Mouse (Mus musculus): ENCODE measurements around the gene Iars2.

The Iars2 gene

DNA sequence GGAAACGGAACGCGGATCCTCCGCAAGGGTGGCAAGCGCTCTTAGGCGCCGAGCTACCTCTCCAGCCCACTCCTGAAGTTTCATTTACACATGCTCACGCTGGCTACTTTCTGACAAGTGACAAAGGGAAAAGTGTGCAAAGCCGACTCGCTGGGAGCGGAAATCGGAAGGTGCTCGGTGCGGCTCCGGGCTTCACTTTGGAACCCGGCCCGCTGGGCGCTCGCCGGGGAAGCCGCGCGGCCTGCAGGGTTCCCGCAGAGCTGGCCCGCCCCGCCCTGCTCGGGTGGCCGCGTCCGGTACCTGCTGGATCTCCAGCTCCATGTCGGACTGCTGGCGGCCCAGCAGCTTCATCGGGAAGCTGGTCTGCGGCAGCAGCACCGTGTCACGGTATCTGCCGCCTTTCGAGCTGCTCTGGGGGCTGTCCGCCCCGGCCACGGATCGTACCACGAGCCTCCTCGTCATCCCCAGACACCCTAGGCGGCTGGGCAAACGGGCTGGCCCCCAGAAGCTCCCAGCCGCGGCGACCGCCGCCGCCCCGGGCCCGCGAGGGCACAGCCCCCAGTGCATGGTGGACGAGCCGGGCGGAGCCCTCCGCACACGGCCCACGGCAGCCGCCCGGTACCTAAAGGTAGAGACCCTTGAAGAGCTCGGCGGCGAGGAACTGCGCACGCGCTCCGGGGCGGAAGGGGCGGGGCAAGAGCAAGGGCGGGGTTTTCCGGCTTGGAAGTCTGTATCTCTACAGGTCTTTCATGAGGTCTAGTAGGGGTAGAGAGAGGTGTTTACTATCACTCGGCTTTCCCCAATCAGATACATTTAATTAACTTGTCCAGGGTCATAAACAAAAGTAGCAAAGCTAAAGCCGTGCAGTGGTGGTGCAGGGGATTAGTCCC lies at the start of gene Iars2:
Gene Iars2 (minus strand): TSS at position 676 of the 890 bp plus-strand sequence.
- DNase-seq (ENCODE audit: low spot score): peak; percentile 91

DNA sequence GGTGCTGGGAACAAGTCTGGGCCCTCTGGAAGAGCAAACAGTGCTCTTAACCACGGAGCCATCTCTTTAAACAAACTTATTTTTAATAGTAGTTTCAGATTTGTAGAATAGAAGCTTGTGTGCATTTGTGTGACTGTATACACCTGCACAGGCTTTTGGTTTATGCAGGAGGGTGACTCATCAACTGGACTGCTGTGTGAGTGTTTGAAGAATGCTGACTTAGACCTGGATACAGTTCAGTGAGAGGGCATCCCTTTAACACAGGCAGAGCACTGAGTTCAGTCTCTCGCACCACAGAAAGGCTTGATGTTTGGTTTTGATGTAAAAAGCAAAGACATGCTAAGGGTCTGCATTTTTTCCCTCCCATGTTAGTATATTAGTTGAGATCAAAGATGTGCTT lies 48.2 kb upstream of the Iars2 start:
- no peak for DNase-seq (ENCODE audit: low spot score)

DNA sequence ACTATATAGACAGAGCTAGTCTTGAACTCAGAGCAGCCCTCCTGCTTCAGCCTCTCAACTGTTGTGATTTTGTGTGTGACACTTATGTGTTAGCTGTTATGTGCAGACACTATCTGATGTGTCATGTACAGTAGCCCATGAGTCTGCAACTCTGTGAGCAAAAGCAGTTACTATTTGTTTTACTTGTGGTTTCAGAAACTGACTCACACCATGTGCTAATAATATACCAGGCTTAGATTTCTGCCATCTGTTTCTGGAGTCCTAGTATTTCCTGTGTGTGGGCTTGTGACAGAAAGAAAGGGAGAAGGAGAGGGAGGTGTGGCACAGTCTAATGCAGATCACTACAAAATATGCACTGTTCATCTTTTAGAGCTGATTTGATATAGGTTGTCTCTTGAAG lies 47.2 kb upstream of the Iars2 start:
- DNase-seq (ENCODE audit: low spot score): no peak

DNA sequence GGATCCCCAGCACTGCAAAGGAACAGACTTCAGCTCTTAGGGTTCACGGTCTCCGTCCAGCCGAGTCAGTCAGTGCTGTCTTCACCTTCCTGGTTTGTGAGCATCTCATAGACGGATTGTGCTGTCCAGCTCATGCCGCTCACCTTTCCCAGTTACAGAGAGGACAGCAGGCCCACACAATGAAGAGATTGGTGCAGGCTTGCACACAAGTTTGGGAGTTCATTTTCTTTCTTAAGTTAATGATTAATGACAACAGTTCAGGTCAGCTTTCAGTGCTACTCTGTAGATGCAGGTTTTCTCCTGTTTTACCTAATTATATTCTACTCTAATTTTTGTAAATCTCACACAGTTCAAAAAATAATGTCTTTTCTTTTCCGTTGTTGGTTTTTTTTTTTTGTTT lies 40.8 kb upstream of the Iars2 start:
- no peak for DNase-seq (ENCODE audit: low spot score)

DNA sequence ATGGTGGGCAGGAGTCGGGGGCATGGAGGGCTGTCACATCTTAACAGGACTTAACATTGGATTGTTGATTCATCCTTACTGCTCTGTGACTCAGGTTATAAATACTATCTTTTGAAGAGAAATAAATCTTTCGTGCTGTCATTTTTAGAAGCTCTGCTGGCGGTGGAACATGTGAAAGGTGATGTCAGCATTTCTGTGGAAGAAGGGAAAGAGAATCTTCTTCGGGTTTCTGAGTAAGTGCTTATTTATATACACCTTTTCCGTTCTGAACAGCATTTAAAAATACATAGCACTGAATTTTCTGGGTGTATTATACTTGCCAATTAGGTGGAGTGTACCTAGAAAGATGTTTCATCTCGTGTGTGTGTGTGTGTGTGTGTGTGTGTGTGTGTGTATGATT lies 38.2 kb upstream of the Iars2 start:
- DNase-seq (ENCODE audit: low spot score): no peak

DNA sequence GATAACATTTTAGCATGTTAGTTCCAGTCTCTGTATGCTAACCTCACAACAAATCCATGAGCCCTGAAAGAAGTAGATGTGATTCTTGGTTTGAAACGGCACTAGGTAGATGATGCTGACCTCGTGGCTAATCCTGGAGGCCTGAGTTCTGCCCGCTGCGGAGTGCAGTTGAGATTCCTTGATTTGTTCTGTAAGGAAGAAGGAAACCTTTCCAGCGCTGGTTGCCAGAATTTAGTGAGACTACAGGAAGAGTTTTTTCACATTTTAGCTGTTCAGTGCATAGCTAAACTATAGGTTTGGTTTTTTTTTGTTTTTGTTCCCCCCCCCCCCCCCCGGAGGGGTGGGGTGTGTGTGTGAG lies 35.0 kb upstream of the Iars2 start:
- DNase-seq (ENCODE audit: low spot score): no peak

DNA sequence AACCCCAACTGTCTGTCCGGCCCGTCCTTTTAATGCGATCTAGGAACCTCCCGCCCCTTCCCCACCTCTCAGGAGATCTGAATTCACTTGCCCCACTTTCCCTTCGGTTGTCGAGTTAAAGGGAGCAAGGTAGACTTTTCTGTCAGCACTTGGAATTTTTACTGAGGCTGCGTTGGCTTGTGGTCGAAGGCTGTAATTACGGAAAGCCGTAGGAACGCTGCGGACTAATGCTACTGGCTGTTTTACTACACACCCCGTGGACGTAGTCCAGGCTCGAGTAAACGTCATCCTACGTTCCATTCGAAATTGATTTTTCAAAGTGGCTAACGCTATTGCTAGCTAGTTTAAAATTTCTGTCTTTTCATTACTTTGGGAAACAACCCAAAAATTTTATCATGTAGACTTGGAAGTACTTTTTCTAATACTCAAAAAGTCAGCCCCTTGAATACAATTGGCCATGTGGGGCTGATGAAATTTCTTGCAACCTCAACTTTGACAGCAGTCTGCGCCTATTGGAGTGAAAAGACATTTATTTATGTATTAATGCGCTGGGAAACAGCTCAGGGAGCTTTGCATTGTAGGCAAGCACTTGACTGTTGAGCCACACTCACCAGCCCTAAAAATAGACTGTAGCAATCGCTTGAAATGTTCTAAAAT lies 34.5 kb upstream of the Iars2 start:
- peak; percentile 86 for DNase-seq (ENCODE audit: low spot score)

DNA sequence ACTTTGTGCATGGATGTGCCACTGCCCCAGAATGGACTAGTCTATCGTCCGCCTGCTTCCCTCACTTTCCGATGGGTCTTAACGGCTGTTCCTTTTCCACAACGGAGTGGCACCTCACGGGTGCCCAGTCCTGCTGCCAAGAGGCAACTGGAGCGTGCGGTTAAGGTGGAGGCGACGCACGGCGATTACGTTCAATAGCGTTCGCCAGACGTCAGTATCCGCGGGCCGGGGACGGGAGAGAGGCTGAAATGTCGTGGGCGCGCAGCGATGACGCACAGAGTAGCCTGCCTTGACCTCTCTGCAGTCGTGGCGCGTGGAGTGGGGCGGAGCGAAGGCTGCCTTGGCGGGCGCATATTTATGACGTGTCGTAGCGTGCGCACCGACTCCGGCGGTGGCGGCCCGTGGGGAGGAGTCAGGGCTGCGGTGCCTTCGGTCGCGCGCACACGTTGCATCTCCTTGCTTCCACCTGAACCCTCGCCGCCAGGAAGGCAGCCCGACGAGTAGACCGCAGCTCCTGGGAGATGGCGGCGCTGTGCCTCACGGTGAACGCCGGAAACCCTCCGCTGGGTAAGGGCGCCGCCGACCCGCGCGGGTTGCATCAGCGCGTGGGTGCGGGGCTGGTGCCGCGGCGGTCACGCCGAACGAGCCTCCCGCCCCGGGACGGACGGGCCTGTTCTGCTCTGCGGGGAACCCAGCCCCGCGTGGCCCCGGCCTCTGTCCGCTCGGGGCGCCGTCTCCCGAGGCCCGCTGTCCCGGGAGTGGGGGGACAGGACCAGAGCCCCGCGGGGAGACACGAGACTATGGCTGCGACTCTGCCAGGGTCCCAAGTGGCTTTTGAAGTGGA lies 33.7 kb upstream of the Iars2 start, which contains the start of gene Eprs:
Gene Eprs (plus strand): TSS at position 368 of the 844 bp plus-strand sequence.
- DNase-seq (ENCODE audit: low spot score): peak; percentile 99

DNA sequence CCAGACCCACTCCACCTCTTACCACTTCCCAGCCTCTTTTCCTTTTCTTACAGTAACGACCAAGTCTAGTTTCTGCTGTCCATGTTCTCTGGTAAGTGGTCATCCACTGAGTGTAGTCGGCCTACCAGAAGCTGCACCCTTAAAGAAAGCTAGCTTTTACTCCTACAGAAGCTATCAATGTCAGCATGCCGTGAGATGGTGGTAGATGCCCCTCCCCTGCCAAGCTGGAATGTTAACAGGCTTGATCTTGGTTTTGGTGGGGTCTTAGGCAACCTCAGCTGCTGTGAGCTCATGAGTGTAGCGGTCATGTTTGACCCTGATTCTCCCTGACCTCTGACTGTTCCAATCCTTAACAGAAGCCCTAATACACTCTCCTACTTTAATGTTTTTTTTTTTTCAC lies 29.0 kb upstream of the Iars2 start:
- DNase-seq (ENCODE audit: low spot score): no peak

DNA sequence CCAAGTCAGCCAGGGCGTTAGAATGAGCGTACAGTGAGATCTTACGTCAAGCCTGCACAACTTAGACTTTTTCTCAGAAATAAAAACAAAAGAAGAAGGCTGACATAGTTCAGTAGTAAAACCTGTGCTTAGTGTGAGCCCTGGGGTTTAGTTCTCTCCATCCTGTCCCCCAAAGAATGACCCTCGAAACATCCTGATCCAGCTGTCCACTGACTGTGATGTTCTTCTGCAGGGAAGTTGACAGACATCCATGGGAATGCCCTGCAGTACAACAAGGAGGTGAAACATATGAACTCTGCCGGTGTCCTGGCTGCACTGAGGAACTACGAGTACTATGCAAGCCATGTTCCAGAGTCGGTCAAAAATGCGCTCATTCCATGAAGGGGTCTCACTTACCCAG lies 27.1 kb upstream of the Iars2 start:
- no peak for DNase-seq (ENCODE audit: low spot score)

DNA sequence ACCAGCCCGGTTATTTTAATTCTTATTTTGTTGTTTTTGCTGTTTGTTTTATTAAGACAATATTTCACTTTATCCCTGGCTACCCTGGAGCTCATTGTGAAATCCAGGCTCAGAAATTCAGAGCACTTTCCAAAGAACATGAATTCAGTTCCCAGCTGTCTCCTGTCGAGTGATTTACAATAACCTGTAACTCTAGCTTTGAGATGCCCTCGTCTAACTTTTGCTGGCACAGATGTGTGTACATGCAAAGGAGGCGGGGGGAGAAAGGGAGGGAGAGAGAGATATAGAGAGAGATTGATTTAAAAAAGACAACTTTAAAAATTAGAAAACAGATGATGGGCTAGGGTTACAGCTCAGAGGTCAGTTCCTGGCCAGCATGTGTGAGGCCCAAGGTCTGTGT lies 25.5 kb upstream of the Iars2 start:
- DNase-seq (ENCODE audit: low spot score): no peak

DNA sequence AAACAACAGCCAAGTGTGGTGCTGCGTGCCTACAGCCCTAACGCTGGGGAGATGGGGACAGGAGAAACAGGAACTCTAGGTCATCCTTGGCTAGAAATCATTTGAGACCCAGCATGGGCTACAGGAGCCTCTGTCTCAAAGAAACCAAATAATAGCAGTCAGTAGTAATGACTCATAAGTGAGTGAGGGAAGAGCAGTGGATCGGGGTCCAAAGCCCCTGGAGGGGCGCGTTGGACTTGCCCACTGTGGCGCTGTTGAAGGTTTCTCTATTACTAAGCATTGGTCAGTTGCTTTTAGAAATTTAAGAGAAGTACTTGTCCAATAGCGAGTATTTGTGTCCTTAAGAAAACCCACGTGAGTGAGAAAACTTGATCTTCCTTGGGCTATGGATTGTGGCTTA lies 24.2 kb upstream of the Iars2 start:
- DNase-seq (ENCODE audit: low spot score): no peak

DNA sequence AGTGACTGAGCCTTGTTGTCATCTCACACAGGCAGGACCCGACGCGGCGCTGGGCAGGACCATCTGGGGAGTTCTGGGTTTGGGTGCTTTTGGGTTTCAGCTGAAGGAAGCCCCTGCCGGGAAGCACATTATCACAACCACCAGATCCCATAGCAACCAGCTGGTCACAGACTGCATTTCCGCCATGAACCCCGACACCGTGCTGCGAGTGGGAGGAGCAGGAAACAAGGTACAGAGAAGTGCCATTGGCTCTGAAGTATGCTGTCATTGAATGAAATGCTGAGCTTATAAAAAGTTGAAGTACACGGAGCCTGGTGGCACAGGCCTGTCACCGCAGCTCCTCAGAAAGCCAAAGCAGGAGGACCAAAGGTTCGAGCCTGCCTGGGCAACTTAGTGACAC lies 23.0 kb upstream of the Iars2 start:
- DNase-seq (ENCODE audit: low spot score): no peak

DNA sequence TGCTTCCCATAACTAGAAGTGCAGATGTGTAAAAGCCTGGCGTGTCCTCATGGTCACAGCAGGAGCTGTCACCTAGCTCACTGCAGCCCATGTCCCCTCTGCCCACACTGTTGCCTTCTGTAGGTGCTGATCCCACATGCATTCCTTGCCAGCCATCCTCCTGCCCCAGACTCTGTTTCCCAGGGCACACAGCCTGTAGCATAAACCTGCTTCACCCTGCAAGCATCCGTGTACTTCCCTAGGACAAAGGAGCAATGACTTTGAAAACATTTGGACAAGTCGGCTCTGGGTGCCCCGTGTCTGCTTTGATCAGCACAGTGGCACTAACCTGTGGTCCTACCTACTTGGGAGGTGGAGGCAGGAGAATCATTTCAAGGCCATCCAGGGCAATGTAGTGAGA lies 21.4 kb upstream of the Iars2 start:
- DNase-seq (ENCODE audit: low spot score): no peak

DNA sequence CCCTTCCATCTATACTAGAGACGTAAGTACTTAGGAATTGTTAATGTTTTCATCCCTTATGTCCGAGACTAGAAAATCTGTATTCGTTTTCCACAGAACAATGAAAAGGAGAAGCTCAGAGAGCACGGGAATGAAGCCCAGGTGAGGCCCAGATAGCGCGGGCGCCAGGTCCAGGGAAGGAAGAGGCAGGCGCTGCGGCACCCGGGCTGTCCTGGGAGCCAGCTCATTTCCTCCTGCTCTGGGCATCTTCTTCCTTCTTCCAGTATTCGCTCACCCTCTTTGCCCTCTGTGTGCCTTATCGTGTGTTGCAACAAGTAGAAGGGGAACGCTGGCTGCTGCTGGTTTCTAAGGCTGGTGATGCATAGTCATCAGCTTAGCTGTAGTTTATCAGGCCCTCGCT lies 20.5 kb upstream of the Iars2 start:
- DNase-seq (ENCODE audit: low spot score): no peak

DNA sequence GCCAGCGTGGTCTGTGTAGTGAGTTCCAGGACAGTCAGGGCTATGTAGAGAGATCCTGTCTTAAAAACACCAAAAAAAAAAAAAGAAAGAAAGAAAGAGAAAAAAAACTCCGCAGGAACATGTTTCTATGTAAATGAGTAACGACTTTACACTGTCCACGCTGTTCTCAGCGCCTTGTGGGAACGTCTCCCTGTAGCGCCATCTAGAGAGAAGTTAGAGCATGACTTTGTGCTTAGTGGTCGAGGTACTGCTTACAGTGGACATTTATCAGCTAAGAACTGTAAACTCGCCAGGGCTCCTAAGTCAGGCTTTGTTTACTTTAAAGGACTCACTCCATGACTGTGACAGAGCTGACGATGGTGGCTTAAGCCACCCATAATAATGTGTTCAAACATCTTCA lies 17.0 kb upstream of the Iars2 start:
- DNase-seq (ENCODE audit: low spot score): no peak

DNA sequence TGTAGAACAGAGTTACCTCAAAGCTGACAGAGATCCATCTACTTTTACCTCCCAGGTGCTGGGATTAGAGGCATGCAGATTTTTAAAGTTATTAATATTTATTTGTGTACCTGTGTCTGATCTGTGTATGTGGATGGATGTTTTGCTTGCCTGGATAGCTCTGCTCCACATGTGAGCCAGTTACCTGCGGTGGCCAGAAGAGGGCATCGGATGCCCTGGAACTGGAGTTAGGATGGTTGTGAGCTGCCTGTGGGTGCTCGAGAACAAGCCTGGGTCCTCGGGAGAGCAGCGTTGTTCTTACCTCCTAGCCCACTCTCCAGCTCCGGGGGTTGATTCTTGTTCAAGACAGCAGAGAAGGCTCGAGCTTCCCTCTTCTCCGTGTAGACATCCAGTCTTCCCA lies 14.2 kb upstream of the Iars2 start:
- DNase-seq (ENCODE audit: low spot score): no peak

DNA sequence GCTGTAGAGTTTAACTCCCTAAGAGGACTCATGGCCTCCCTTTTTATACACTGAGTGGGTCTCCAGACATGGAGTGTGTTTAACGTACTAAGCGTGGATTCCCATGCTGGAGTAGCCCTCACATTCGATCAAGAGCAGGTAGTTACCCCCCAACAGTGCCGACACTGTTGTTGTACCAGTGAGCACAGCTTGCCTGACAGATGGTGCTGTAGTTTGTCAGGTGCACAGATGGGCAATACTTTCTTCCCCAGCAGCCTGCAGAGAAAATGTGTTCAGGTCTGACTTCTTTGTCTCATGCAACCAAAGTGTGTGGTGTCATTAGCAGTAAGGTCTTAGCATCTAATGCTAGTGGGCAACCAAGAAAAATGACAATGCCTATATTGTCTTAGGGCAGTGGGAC lies 13.2 kb upstream of the Iars2 start:
- no peak for DNase-seq (ENCODE audit: low spot score)

DNA sequence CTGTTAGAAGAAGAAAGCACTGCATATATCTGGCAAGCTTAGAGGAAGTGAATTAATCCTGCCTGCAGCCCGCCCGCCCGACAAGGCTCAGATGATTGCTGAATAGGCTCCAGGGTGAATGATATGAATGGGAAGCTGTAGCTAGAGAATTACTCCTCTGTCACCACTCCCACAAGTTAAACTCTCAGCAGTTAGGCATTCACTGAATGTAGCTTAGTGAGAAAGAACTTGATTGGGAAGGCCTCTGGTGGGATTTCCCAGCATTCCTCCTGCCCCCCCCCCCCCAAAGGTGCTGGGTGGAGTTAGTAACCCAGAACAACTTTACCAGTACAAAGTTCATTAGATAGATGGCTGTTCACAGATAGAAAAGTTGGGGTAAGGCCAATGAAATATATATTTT lies 7.3 kb upstream of the Iars2 start:
- no peak for DNase-seq (ENCODE audit: low spot score)

DNA sequence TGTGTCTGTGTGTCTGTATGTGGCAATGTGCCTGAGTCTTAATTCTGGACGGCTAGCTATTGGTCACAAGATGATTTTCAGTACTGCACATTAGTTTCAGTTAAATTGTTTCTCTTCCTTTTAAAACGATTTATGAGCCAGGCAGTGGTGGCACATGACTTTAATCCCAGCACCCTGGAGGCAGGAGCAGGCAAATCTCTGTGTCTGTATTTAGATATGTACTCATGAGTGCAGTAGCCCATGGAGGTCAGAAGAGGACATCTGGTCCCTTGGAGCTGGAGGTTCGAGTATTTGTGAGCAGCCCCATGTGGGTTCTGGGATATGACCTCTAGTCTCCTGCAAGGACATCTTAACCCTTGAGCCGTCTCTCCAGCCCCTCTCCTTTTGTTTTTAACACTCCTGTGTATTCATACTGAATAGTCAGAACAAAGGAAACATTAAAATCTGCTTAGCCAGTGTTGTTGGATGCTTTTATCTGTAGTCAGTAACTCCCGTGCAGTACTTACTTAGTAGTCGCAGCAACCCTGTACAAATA lies 6.1 kb upstream of the Iars2 start:
- DNase-seq (ENCODE audit: low spot score): no peak

DNA sequence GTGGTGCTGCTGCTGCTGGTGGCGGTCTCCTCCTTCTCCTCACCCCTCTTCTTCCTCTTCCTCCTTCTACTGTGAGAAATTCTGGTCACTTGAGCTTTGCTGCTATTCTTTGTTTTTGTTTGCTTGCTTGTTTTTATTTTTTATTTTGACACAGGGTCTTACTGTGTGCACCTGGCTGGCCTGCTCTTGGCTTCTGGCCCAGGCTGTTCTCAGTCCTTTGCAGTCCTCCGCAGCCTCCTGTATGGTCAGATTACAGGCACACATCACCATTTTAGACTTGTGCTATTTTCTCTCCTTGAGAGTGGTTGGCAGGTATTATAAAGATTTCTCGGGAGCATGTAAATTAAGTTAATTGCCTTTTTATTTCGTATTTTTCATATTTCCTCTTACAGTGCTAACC lies 4.9 kb upstream of the Iars2 start:
- DNase-seq (ENCODE audit: low spot score): no peak

DNA sequence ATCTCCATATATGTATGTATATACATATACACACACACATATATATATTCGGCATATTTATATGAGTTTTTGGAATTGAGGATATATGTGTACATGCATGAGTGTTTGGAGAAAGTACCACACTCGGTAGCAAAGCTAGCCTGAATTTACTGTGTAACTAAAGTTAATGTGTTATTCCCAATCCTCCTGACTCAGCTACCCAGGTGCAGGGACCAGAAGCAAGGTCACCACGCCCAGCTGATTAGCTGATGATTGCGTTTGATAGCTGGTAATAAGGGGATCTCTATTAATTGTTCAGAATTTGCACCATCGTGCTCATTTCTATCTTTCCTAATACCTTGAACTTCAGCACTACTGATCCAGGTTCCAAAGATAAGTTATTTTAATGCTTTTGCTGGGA lies 4.5 kb upstream of the Iars2 start:
- DNase-seq (ENCODE audit: low spot score): no peak

Measured in MN1 (cell line).